Mouse (Mus musculus) erythroblast, embryonic 14.5 days (primary cell): ENCODE measurements around the gene Agps.

Experiments used
- GATA1 ChIP-seq: IDR thresholded peaks from 2 replicates; pipeline ENCODE4 v1.6.1; 2012; ENCODE audit warnings: low read length, inconsistent platforms, mixed read lengths
- TAL1 ChIP-seq: IDR thresholded peaks from 3 replicates; pipeline ENCODE4 v1.6.1; 2012; ENCODE audit warnings: low read length, inconsistent platforms, mixed read lengths

GRCm38 (mm10) chr2:75891981-75892380 lies 60.0 kb downstream of the Agps start:
- TF ChIP-seq TAL1 (no peak), GATA1 (no peak)
